Mouse (Mus musculus): ENCODE data around the gene Zfp992. TPM values are rescaled to one million over a fixed set of nuclear protein-coding genes. Genes with fewer than 3 reads are reported as not detected.
"Not testable (repeated sequence)": the region's sequence is repeated elsewhere in the genome, so short reads cannot be mapped to it uniquely, and the experiment has no call there.

Zfp992 gene
- polyA plus RNA-seq, 1 experiment = 1.9 TPM

DNA sequence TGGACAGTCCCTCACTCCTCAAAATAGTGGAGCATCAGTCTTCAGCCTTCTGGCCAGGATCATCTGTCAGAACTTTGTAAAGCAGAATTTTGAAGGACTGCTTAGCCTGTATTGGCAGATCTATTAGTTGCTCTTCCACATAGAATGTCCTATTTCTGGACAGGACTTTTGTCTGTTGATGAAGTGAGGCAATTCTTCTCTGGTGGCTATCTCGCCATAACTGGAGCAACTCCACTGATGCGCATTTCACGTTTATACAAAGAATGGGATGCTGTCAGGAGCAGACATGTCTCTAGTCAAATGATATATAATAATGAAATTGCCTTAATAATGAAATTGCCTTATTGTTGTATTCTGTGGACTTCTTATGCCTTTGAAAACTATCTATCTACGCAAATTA is 40.4 kb downstream of the Zfp992 start:
- H3K4me1 ChIP-seq (ENCODE audit: control insufficient read depth, insufficient read depth, insufficient read length, low read length); H3K4me3 ChIP-seq (ENCODE audit: insufficient read depth, low read depth, low read length); H3K27ac ChIP-seq (replicated peaks; ENCODE audit: low read depth, low read length): not testable (repeated sequence)

DNA sequence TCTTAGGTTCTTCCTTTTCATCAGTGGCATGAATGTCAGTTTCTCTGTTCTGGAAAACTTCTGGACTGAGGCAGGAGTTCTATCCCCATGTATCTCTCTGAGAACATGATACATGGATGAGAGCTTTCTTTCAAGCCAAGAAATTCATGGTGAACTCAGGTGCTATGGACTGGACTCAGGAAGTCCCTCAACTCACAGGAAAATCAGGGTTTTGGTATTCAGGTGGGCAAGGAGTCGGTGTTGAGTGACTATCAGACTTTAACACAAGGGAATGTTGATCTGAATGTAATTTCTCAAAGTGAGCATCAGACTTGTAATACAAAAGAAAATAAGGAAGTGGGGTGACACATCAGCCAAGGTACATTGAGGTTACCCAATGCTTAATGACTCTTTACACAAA is 43.2 kb downstream of the Zfp992 start:
- H3K27ac ChIP-seq (replicated peaks; ENCODE audit: low read depth, low read length); H3K4me3 ChIP-seq (ENCODE audit: insufficient read depth, low read depth, low read length); H3K4me1 ChIP-seq (ENCODE audit: control insufficient read depth, insufficient read depth, insufficient read length, low read length): not testable (repeated sequence)

DNA sequence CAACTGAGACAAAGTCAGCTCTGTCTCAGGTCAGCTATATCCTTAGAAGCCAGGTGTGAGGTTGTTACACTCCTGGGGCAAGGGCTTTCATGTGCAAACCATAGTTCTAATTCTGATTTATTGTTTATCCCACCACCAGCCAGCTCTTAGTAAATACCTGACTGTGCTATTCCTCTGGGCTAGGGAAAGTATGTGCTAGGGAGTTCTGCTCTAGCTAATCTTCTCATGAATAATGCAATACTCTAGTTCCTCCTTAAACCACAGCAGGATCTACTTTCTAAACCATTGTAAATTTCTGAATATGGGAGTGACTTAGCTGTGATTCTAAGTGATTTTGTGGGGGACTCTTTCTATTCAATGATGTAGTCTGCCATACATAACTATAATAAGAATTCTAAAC is 43.6 kb downstream of the Zfp992 start:
- Histone ChIP-seq H3K4me3 (ENCODE audit: insufficient read depth, low read depth, low read length) (no peak overlapping the region), H3K27ac (replicated peaks; ENCODE audit: low read depth, low read length) (no peak overlapping the region), H3K4me1 (ENCODE audit: control insufficient read depth, insufficient read depth, insufficient read length, low read length) (no peaks in the 10 kb centered on the region)

DNA sequence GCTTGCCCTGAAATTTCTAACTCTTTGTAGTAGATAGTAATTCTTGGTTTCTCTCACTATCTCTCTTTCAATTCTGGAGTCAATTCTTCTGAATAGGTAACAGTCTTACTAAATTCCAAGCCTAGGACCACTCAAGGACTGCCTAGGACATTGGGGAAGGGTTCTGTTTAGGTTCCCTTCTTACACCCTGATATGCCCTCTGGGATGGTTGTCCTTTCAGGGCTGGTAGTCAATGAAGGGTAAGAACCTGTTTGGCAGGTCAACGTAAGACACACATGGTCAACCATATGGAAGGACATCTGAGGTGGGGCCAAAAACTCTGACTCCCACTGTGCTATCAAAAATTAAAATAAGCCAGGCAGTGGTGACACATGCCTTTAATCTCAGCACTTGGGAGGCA is 44.0 kb downstream of the Zfp992 start:
- Histone ChIP-seq H3K4me3 (ENCODE audit: insufficient read depth, low read depth, low read length) (no peak overlapping the region), H3K4me1 (ENCODE audit: control insufficient read depth, insufficient read depth, insufficient read length, low read length) (no peaks in the 10 kb centered on the region)

DNA sequence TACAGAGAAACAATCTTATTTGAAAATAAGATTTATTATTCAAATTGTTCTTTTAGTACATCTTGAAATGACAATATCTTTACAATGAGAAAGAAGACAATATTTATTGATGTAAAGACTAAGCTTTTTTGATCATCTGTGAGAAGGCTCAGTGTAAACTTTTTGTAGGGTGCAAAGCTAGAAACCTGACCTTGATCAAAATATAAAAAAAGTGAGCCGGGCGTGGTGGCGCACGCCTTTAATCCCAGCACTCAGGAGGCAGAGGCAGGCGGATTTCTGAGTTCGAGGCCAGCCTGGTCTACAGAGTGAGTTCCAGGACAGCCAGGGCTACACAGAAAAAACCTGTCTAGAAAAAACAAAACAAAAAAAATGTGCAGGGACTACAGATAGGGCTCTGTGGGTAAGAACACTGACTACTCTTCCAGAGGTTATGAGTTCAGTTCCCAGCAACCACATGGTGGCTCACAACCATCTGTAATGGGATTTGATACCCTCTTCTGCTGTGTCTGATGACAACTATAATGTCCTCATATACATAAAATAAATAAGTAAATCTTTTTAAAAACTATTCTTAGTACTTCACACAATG is 44.6 kb downstream of the Zfp992 start:
- H3K4me3 ChIP-seq (ENCODE audit: insufficient read depth, low read depth, low read length); H3K4me1 ChIP-seq (ENCODE audit: control insufficient read depth, insufficient read depth, insufficient read length, low read length); H3K27ac ChIP-seq (replicated peaks; ENCODE audit: low read depth, low read length): not testable (repeated sequence)

More for the DNA sequence above, 44.0 kb downstream of the Zfp992 start:
- H3K27ac ChIP-seq (replicated peaks; ENCODE audit: low read depth, low read length) = no peak overlapping the region

DNA sequence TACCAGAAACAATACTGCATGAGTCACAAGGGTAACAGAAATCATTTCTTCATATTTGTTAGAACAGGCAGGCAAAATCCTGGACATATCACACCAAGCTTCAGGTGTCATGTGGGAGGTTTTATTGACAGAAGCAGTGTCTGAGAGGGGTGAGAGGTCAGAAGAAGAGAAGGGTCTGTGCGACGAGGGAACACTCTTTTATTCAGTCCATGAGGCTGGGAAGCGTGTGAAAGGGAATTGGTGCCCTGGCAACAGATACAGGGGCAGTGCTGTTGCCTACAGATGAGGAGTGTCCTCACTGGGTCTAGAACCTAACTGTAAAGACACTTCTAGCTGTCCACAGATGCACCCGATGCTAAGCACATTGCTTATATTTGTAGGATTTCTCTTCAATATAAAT is 46.2 kb downstream of the Zfp992 start:
- no peak overlapping the region for H3K4me3 ChIP-seq (ENCODE audit: insufficient read depth, low read depth, low read length)
- H3K27ac ChIP-seq (replicated peaks; ENCODE audit: low read depth, low read length) = no peak overlapping the region
- no peaks in the 10 kb centered on the region for H3K4me1 ChIP-seq (ENCODE audit: control insufficient read depth, insufficient read depth, insufficient read length, low read length)

DNA sequence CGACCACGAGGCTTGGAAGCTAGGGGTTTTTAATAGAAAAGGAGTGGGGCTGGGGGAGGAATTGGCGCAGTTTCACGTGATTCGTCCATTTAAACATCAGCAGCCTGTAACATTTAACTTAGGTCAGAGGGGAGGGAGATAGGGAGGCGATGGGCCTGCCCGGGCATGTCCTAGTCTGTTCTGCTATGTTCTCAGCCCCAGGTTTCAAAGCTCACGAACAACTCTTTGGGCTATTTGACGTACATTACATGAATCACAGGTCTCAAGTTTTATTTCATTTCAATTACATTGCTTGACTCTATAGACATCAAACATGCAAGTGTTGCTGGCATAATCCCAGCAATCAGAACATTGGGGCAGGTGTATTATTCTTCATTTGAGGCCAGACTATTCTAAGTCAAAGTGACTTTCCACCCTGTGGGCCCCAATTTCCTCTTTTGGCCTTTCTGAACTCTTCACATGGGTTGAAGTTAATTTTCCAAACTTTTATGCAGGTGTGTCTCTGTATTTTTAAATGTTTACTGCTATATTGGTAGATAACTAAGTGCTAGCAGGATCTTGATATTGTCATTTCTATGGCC is 49.0 kb downstream of the Zfp992 start:
- not testable (repeated sequence) for H3K27ac ChIP-seq (replicated peaks; ENCODE audit: low read depth, low read length); H3K4me3 ChIP-seq (ENCODE audit: insufficient read depth, low read depth, low read length); H3K4me1 ChIP-seq (ENCODE audit: control insufficient read depth, insufficient read depth, insufficient read length, low read length)

DNA sequence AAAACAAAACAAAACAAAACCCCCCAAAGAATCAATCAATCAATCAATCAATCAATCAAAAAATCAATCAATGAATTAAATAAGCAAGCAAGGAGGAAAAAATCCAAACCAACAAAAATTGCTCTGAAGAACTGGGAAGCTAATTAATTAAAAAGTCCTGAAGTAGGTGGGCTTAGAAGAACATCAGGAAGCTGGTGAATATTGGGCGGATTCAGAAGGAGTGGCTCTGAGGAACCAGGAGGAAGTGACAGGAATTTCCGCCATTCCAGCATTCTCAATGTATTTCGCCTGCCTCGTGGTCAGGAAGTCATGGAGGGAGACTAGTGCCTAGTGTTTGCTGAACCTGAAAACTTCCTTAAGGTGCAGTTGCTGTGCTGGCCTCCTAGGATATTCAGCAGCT is 52.9 kb downstream of the Zfp992 start, which contains the start of gene Zfp981:
Gene Zfp981, plus strand, starts transcription at position 301 of the 400 bp plus-strand sequence.
- H3K27ac ChIP-seq (replicated peaks; ENCODE audit: low read depth, low read length); H3K4me3 ChIP-seq (ENCODE audit: insufficient read depth, low read depth, low read length); H3K4me1 ChIP-seq (ENCODE audit: control insufficient read depth, insufficient read depth, insufficient read length, low read length): not testable (repeated sequence)

DNA sequence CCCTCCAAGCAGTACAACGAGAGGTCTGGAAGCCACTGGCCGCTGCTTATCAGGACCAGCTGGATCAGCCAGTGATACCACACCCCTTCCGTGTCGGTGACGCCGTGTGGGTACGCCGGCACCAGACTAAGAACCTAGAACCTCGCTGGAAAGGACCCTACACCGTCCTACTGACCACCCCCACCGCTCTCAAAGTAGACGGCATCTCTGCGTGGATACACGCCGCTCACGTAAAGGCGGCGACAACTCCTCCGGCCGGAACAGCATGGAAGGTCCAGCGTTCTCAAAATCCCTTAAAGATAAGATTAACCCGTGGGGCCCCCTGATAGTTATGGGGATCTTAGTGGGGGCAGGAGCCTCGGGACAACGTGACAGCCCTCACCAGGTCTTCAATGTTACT is 60.2 kb downstream of the Zfp992 start:
- not testable (repeated sequence) for H3K4me1 ChIP-seq (ENCODE audit: control insufficient read depth, insufficient read depth, insufficient read length, low read length); H3K27ac ChIP-seq (replicated peaks; ENCODE audit: low read depth, low read length); H3K4me3 ChIP-seq (ENCODE audit: insufficient read depth, low read depth, low read length)

DNA sequence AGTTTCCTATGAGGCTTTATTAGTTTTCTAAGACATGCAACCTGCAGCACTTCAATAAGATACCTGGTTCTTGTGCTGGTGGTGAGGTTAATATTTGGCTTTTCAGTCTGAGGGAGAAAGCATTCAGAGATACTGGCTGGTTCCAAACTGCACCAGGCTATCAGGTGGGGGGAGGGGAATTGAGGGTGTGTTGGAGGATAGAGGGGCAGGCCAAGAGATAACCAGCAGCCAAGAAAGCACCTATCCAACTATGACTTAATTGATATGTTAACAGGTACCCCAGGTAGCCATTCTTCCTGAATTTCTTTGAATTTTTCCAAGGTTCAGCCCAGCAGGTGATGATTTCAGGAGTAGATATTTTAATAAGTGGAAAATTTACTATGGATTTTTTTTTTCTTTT is 63.0 kb downstream of the Zfp992 start:
- not testable (repeated sequence) for H3K27ac ChIP-seq (replicated peaks; ENCODE audit: low read depth, low read length); H3K4me1 ChIP-seq (ENCODE audit: control insufficient read depth, insufficient read depth, insufficient read length, low read length)

DNA sequence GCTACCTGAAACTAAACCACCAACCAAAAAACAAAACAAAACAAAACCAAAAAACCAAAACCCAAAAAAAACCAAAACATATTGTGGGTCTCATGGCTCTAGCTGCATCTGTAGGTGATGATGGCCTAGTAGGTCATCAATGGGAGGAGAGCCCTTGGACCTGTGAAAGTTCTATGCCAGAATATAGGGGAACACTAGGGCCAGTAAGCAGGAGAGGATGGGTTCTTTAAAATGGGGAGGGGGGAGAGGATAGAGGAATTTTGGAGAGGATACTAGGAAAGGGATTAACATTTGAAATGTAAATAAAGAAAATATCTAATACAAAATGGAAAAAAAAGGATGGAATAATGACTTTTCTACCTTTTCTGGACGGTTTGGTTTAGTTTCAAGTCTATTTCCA is 67.7 kb downstream of the Zfp992 start:
- Histone ChIP-seq H3K4me3 (ENCODE audit: insufficient read depth, low read depth, low read length) (no peak overlapping the region), H3K27ac (replicated peaks; ENCODE audit: low read depth, low read length) (no peak overlapping the region), H3K4me1 (ENCODE audit: control insufficient read depth, insufficient read depth, insufficient read length, low read length) (no peaks in the 10 kb centered on the region)

More for the DNA sequence above, 63.0 kb downstream of the Zfp992 start:
- H3K4me3 ChIP-seq (ENCODE audit: insufficient read depth, low read depth, low read length) = not testable (repeated sequence)

DNA sequence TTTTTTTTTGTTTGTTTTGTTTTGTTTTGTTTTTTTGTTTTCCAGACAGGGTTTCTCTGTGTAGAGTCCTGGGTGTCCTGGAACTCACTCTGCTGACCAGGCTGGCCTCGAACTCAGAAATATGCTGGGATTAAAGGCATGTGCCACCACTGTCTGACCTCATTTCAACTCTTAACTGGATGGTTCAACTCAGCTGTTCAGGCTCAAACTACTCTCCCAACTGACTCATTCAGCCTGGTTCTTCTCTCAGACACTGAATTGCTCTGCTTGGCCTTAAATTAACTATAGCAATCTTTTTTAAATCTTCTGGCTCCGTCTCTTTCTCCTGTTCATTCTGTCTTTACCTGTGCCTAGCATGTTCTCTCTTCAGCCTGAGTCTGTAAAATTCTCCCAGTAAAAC is 68.3 kb downstream of the Zfp992 start:
- H3K4me1 ChIP-seq (ENCODE audit: control insufficient read depth, insufficient read depth, insufficient read length, low read length); H3K27ac ChIP-seq (replicated peaks; ENCODE audit: low read depth, low read length); H3K4me3 ChIP-seq (ENCODE audit: insufficient read depth, low read depth, low read length): not testable (repeated sequence)

Other genes starting within 250 kb of the Zfp992 start
- not detected in 2 replicates for gene Zfp981, start 53.0 kb downstream of the Zfp992 start, polyA plus RNA-seq (2012; ENCODE audit: insufficient read depth, insufficient read length, missing spikeins)
- not detected in 2 replicates for gene Zfp993, start 161.9 kb downstream of the Zfp992 start, polyA plus RNA-seq (2012; ENCODE audit: insufficient read depth, insufficient read length, missing spikeins)